Mouse (Mus musculus): ENCODE data around the gene Cenpp.

- no peak for TF ChIP-seq MAX (IDR thresholded peaks at IDR 0.05)
- TF ChIP-seq USF1 (IDR thresholded peaks at IDR 0.05; ENCODE audit: low read depth), result no peak
- no peak for TF ChIP-seq CTCF (IDR thresholded peaks at IDR 0.05; ENCODE audit: control insufficient read depth, insufficient read depth, insufficient read length)
- no peak for TF ChIP-seq MYOG (IDR thresholded peaks at IDR 0.05; ENCODE audit: control insufficient read depth, extremely low read depth, insufficient read length)
Measured at GRCm38 (mm10) chr13:49526235-49526634, 126.3 kb downstream of the Cenpp start.

All from C2C12 (cell line).